Mouse (Mus musculus) adrenal gland, postnatal 14 days (tissue): ENCODE data around the gene Map4k1. TPM values are rescaled to one million over a fixed set of nuclear protein-coding genes. Genes with fewer than 3 reads are reported as not detected.
"Not testable (repeated sequence)": the region's sequence is repeated elsewhere in the genome, so short reads cannot be mapped to it uniquely, and the experiment has no call there.

Source experiments
- DNase-seq: peaks from one replicate; pipeline ENCODE4 v3.0.0; 2021; ENCODE audit warnings: mixed read lengths
- total RNA-seq: library from RNA; stranded (reverse); gene quantifications from 2 replicates; pipeline ENCODE4 v1.2.3, GENCODE M21; 2021

Map4k1 gene
- total RNA-seq, 1 experiment from 2014 or later: 1.8 TPM

DNA sequence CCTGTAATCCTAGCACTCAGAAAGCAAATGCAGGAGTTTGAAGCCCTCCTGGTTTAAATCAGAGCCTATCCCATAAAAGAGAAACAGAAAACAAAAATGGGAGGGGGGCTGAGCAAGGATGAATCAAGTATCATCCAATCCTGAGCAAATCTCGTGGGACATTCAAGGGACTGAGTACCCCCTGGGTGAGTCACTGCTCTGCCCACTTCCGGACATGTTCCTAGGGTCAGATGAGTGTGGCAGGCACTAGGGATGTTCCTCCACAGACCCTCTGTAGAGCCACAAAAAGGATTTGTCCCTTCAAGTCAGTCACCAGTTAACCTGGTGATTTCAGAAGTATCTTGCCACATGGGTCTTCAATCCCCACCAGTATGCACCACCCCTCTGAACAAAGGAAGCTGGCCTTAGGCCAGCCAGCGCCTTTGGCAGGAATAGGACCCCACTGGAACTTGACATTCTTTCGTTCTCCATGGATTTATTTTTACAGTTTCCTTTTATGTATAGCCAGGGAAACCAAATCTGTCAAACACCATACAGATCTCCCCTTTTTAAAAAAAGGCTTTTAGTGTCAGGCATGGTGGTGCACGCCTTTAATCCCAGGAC is 26.5 kb upstream of the Map4k1 start:
- peak; percentile 43 for DNase-seq

DNA sequence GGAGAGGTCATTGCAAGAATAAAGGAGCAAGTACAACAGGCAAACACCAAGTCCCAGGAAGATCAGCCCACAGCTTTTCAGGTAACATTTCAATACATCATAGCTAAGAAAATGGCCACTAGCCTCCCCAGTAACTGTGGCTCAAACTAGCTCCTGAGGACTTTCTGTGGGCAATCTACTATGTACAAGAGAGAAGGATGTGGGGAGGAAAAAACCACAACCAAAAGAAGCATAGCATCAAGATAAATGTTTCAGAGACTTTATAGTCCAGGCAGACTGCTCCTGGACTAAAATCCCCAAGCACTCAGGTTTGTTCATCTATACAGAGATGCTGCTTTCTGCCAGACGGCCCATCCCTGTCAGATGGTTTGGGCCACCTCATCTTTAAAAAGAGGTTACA is 25.6 kb upstream of the Map4k1 start:
- DNase-seq: no peak

DNA sequence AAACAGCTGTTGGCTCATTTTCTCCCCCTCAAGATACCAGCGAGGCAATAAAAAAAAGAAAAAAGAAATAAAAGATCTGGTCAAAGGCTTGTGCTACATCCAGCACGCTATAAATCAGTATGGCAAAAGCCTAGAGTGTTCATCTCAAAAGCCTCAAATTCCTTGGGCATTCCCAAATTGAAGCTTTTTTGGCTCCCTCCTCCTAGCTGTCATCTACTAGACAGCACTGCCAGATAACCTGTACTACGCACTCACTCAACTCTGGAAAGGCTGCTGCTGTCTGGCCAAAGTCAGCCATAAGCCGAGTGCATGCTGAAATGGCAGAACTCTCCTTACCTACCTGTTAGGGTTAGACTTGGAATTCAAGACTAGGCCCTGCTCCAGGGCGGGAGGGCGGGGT is 24.6 kb upstream of the Map4k1 start:
- no peak for DNase-seq

DNA sequence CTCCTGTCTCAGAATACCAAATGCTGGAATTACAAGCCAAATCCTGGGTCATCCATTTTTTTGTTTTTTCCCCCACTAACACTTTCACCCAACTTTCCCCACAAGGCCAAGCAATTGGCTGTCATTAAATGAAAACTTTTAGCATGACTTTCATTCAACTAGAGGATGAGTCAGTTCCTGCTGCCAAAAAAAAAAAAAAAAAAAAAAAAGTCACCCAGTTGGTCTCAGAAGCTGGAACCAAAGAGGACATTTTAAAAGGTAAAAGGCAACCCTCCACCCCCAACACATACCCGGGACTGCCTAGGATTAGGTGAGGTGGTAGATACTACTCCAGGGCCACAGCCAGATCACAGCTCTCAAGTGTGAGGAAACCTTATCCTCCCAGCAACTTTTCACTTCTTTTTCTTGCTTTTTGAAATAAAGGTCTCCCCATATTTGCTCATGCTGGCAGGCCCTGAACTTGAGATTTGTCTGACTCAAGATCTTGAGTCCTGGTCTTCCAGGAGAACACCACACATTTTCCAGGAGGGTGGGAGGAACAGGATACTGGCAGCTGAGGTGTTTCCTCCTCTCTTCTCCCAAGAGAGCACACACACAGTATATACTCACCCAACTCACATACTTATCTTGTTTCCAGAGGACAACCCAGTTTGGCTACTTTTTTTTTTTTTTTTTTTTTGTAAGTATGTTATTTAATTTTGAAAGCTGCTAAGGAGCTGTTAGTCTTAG is 23.7 kb upstream of the Map4k1 start:
- DNase-seq: no peak

DNA sequence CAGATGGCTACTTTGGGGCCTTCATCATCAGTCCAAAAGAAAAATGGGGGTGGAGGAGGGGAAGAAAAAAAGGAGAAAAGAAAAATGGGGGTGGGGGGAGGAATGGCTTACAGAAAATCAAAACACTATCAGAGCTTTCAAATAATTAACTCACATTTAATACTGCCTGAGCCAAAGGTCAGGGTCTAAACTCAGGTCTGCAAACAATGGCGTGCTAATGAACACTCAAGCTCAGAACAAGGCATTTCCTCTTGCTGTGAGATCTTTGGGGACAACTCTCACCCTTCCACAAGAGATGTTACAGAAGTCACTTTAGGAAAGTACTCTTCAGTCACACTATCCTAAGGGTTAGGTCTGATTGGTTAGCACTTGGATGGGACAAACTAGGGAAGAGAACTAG is 23.1 kb upstream of the Map4k1 start:
- DNase-seq: no peak

DNA sequence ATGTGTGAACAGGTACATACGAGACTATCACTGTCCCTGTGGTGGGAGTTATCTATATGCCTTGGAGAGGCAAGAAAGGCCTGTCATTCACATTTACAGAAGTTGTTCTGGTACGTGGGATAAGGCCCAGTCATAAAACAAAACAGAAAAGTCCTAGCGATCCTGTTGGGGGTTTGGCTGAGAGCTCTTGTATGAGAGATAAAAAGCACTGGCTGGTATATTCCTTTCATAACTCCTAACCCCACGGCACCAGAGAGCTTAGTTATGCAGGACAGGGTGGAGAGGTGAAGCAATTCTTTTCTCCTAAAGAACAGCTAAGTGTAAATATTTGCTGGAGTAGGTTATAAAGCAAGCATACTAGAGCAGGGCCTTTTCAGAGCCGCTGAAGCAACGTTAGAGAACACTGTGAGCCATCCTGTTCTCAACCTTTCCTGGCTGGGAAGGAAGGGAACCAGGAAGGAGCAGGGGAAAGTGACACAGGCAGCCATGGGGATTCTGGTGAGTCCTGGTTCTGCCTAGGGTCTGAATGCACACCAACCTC is 22.3 kb upstream of the Map4k1 start:
- no peak for DNase-seq

DNA sequence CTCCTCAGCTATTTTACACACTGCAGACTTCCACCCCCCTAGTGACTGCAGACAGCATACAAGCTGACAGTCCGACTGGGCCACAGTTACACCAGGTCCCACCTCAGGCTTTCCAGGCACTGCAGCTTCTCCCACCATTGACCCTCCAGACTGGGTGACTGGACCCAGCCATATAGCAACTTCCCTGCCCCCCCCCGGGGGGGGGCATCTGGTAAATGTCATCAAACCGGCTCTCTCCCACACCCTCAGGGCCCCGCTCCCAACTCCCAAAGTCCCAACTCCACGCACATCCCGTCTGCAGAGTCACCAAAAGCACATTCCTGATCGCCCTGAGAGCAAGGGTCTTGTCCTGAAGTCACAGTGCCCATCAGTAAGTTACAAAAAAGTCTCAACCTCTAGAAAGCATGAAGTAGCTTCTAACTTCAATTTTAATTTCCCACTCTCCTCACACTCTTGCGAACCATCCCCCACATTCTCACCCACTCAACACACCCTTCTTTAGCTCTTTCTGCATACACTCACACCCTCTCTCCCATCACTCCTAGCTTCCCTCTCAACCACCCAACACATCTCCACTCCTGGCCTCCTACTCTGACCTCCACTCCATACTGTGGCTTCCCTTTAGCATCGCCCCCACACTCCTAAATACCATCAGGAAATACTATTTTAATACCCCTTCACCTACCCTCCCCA is 21.4 kb upstream of the Map4k1 start:
- no peak for DNase-seq

DNA sequence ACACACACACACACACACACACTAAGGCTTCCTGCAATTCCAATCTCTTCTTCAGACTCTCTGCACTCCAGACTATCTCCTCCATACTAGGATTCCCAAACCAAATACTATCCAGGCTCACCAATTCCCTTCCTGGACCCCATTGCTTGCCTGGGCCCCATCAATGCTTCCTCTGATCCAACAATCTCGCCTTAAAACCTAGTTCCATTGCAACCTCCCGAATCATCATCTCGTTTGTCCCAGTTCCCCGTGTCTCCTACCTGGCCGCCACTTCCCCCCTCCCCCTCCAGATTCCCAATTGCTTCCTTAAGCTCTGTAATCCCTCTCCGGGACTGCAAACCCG is 20.3 kb upstream of the Map4k1 start:
- DNase-seq: no peak

DNA sequence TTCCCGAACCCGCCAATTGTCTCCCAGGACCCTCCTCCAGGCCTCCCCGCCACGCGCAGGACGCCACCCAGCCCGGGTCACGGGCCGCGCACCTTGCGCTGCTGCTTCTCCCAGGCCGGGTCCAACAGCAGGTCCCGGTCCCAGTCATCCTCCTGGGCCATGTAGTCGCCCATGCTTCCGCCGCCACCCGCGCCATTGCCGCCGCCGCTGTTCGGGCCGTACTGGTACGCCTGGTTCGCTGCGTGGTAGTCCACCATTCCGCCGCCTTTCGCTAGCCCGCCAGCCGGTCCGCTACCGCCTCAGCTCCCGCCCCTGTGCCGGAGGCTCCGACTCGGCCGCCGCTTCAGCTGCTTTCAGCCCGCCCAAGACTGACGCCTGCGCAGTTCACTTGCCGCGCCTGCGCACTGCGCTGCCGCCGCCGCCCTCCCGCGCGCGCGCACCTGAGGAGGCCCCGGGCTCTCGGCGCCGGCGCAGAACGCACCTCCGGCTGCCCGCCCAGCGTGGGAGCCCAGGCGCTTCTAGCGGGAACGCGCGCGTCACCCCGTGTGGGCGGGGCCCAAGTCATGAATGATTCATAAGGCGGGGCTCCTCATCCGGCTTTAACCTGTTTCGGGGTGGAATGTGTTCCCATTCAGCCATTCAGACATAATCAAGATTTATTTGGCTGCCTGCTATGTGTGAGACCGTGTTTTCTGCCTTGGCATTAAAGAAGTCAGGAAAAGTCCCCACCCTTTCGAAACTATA is 19.8 kb upstream of the Map4k1 start, which contains the start of gene Actn4:
Gene Actn4, minus strand, starts transcription at position 414 of the 744 bp plus-strand sequence.
- DNase-seq: peak; percentile 100

DNA sequence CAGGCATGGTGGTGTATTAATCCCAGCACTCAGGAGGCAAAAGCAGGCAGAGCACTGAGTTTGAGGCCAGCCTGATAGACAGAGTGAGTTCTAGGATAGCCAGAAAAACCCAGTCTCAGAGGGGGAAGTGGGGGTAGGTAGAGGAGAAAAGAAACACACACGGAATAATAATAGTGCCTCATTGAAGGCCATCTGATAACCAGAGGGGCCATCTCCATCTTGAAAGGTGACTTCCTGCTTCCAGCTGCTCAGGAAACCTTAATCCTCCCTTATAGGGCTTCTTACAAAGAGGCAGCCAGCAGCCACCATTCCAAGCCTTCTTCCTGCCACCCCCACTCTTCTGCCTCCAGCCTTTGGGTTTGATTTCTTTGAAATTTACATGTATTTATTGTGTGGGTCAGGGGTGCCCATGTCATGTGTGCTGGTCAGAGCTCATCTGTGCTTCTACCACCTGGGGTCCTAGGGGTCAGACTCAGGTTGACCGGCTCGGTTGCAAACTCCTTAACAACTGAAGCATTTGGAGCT is 18.4 kb upstream of the Map4k1 start:
- no peak for DNase-seq

DNA sequence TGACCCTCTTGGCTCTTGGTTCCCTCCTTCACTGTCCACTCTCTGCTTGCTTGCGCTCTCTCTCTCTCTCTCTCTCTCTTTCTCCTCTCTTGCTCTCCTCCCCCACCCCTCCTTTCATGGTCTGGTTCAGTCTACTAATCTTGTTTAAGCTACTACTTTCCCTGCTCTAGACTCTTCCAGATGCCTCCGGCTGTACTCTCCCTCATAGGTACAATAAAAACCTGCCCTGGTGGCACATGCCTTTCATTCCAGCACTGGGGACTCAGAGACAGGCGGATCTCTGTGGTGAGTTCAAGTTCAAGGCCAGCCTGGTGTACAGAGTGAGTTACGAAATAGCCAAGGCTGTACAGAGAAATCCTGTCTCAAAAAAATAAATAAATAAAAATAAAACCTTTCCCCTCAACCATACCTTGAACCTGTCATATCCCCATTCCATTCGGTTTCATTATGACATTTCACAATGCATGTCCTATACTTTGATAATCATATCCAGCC is 16.5 kb upstream of the Map4k1 start:
- no peak for DNase-seq

DNA sequence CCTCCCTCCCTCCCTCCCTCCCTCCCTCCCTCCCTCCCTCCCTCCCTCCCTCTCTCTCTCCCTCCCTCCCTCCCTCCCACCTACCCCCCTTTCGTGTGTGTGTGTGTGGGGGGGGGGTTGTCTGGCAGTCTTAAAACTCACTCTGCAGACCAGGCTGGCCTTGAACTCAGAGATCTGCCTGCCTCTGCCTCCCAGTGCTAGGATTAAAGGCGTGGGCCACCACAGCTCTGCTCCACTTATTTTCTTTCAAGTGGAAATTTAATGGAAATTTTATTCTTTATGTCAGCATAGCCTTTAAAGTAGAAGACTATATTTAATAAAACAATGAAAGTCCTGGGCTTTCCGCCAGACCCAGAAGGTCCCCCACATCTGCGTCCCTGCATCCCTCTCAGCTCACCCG is 15.7 kb upstream of the Map4k1 start:
- DNase-seq: no peak

DNA sequence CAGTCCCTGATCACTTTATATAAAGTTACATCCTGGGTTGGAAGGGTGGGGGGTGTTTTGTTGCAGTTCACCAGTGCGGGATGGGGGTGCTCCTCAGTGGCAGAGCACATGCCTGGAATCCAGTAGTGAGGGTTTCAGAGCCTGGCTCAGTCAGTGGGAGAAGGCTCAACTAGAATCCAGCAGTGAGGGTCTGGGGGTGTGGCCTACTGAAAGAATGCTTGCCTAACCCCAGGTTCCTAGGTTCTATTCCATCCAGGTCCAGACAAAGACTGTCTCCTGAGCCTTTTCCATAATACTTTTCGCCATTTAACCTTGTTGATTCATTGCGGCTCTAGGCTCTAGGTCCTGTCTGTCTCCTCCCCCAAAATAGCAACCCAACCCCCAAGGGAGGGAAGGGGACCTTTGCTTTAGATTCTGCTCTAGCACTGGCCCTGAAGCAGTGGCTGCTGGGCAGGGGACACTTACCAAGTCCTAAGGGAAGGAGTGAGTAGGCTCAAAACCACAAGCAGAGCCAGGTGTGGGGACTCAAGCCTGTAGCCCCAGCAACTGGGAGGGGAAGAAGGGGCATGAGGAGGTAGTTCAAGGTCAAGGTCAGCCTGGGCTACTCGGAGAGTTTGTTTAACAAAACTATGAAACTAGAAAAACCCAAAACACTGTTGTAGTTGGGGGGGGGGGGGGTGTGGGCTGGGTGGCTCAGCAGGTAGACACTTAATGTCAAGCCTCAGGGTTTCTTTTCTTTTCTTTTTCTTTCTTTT is 14.9 kb upstream of the Map4k1 start:
- DNase-seq: peak; percentile 75

DNA sequence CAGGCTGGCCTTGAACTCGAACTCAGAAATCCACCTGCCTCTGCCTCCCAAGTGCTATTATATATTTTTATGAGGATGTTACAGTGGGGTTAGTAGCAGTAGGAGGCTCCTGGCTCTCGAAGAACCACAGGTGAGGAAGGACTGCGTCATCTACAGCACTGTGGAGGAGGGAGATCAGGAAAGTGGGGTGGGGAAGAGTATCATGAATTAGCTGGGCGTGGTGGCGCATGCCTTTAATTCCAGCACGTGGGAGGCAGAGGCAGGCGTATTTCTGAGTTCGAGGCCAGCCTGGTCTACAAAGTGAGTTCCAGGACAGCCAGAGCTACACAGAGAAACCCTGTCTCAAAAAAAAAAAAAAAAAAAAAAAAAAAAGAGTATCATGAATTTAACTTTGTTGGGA is 13.7 kb upstream of the Map4k1 start:
- not testable (repeated sequence) for DNase-seq

DNA sequence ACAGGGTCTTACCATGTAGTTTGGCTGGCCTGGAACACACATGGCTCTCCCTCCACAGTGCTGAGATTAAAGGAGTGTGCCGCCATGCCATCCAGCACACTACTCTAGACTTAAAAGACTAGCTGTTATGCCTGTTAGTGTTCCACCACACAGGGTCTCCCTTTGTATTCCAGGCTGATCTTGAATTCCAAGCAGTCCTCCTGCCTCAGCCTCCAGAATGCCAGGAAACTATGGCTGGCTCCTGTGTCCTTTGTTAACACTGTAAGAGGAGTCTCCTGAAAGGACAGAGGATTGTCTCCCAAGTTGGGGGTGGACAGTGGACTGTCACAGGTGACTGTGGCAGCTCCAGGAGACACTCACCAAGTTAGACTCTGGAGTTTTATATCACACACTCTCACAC is 12.6 kb upstream of the Map4k1 start:
- DNase-seq: no peak

DNA sequence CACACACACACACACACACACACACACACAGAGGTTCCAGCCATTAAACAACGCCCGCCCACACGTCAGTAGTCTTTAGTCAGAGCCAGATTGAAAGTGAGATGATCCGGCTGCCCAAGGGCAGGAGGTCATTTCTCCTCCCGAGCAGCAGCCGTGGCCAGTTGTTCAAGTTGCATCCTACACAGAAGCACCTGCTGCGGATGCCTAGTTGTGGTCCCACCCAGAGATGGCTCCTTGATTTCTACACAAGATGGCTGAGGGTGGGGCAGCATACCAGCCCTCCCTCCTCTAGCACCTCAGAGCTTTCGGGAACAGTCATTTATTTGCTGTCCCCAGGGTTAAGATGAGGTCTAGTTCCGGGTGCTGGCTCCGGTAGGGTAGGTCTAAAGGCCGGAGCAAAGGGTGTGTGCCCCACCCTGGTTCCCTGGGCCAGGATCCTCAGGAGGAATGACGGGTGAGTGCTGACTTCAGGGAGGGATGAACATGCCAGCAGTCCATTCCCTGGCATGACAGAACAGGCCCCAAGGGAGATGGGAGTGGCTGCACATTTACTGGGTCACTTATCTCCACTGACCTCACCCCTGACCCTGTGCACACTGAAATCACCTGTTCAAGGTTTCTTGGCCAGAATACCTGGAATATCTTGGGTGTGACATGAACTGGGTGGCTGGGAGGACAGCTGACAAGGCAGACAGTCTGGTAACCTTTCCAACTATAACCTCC is 12.0 kb upstream of the Map4k1 start:
- peak; percentile 53 for DNase-seq

DNA sequence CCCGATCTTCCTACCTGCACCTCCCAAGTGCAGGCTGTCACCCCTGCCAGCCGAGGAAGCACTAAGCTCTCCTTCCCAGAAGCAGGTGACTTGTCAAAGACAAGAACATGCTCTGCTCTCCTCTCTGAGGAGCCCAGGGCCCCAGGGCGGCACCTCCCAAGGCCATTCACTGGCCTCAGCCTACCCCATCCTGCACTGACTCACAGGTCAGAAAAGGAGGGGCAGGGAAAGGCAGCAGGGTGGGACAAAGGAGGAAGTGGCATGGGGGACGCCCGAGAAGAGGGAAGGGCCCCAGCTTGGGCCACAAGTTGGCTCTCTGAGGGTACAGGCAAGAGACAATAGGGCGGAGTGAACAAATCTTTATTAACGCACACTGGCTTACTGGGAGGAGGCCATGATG is 10.8 kb upstream of the Map4k1 start:
- DNase-seq: no peak

DNA sequence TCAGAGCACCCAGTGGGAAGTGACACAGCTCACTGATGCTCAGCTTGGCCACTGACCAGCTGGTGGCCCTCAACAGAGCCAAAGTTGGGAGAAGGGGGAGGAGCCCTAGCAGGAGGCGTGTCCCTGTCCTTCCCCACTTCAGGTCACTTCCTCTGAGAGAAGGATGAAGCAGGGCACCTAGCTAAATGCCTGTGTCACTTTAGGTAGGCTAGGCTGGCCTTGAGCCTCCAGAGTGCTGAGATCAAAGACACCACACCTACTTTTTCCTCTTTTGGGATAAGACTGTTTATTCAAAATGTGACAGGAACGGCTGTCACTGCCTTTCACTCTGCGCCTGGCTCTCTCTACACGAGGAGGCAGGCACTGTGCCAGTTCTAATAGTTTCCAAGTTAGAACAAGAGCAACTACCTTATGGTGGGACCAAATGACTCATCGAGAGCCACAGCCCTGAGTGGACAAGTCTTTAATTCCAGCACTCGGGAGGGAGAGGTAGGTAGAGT is 10.0 kb upstream of the Map4k1 start:
- DNase-seq: peak; percentile 76

DNA sequence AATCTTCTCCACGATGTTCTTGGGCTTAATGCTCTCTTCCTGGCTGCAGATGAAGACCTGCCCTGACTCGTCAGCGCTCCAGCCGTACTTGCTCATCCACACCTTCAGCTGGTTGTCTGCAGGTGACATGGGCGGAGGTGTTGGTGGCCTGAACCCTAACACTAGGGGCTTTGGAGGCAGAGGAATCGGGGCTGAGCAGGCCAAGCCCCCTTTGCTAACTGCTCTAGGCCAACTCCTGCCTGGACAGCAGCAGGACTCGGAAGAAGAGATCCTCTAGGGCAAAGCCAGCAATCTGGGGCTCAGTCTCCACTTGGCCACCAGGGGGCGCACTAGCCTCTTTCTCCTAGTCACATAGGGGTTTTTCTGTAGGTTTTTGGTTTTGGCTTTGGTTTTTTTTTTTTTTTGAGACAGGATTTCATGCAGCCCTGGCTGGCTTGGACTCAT is 9.3 kb upstream of the Map4k1 start:
- peak; percentile 90 for DNase-seq

DNA sequence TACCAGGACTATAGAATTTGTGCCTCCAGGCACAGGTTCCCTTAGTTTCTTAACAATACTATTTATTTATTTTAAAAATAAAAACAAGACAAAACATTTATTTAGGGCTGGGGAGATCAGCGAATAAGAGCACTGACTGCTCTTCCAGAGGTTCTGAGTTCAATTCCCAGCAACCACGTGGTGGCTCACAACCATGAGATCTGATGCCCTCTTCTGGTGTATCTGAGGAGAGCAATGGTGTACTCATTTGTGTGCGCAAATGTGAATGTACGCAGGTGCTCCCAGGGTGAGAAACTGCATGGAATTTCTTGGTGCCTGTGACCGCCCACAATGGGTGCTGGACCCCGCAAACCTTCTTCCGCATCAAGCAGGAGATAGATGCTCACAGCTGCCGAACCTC is 8.8 kb upstream of the Map4k1 start:
- no peak for DNase-seq

DNA sequence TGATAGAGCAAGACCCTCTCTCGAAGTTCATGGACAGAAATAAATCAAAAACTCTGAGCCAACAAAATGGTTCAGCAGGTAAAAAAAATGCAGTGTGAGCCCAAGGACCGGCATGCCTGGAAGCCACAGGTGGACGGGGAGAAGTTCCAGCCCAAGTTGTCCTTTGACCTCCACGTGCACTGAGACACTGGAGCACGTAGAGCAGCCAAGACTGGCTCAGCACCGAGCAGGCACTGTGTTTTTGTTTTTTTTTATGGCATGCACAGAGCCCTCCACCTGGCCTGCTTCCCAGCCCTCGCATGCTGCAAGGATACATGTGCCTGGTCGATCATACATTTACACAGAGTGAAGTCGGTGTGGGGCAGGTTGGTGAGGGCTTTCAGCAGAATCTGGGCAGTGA is 4.3 kb upstream of the Map4k1 start:
- no peak for DNase-seq
